Mouse (Mus musculus) E14TG2a.4 (cell line): ENCODE data around the gene Gm28048.

ENCODE experiments used
- CTCF ChIP-seq: conservative IDR thresholded peaks from 2 replicates; pipeline ENCODE4 v1.5.1; 2014; ENCODE audit warnings: low read length
- NANOG ChIP-seq: IDR thresholded peaks from 2 replicates; pipeline ENCODE4 v1.6.1; 2014; ENCODE audit warnings: borderline replicate concordance, low read length, mixed read lengths
- POU5F1 ChIP-seq: IDR thresholded peaks from 2 replicates; pipeline ENCODE4 v1.6.1; 2014; ENCODE audit warnings: low read length, borderline replicate concordance

DNA sequence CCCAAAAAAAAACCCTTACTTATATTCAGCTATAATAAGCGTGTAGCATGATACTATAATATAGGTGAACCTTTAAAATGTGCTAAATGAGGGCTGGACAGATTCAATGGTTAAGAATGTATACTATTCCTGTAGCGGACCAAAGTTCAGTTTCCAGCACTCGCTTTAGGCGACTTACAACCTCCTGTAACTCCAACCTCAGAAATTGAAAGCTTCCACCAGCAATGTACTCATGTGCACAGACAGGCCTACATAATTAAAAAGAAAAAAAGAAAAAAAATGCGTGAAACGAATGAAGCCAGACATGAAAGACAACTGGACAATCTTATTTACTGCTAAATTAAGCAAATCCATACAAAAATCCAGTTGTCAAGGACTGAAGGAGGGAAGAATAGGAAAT lies 956 bp upstream of the Gm28048 start:
- TF ChIP-seq CTCF (no peak), NANOG (no peak), POU5F1 (no peak)
